Mouse (Mus musculus): ENCODE results near the gene Tiprl. TPM values are rescaled to one million over a fixed set of nuclear protein-coding genes. Genes with fewer than 3 reads are reported as not detected.

Tiprl gene
- polyA plus RNA-seq, 1 experiment from 2014 or later: 95.3 TPM

- Histone ChIP-seq H3K4me2 (no peak overlapping the region), H3K27ac (no peak overlapping the region), H3K9me3 (no peaks in the 10 kb centered on the region), H3K27me3 (no peaks in the 10 kb centered on the region), H3K4me1 (no peaks in the 10 kb centered on the region), H3K9ac (no peak overlapping the region), H3K4me3 (no peak overlapping the region), H3K36me3 (no peaks in the 10 kb centered on the region)
- 60% methylated on average over 5 of the region's 5 CpGs for WGBS
- no peak for ATAC-seq (ENCODE audit: insufficient number of reproducible peaks, low FRiP score, low TSS enrichment, low read depth)
These were observed 10.3 kb upstream of the Tiprl start for GRCm38 (mm10) chr1:165247085-165247484.

- H3K9ac ChIP-seq: no peak overlapping the region
- no peaks in the 10 kb centered on the region for H3K4me1 ChIP-seq
- H3K4me3 ChIP-seq: no peak overlapping the region
- 69% methylated on average over 5 of the region's 5 CpGs for WGBS
- H3K36me3 ChIP-seq: no peaks in the 10 kb centered on the region
- no peak overlapping the region for H3K4me2 ChIP-seq
- H3K27ac ChIP-seq: no peak overlapping the region
- no peaks in the 10 kb centered on the region for H3K9me3 ChIP-seq
- no peaks in the 10 kb centered on the region for H3K27me3 ChIP-seq
- no peak for ATAC-seq (ENCODE audit: insufficient number of reproducible peaks, low FRiP score, low TSS enrichment, low read depth)
These were observed 9.8 kb upstream of the Tiprl start for GRCm38 (mm10) chr1:165246587-165246986.

- ATAC-seq (ENCODE audit: insufficient number of reproducible peaks, low FRiP score, low TSS enrichment, low read depth): no peak
- peak overlapping the region; percentile 54 for H3K9ac ChIP-seq
- peaks cover 14% of the 10 kb centered on the region for H3K4me1 ChIP-seq
- H3K9me3 ChIP-seq: no peaks in the 10 kb centered on the region
- WGBS: 8% methylated on average over 10 of the region's 10 CpGs
- H3K4me3 ChIP-seq: peak overlapping the region; percentile 77
- H3K4me2 ChIP-seq: peak overlapping the region; percentile 77
- H3K27me3 ChIP-seq: no peaks in the 10 kb centered on the region
- peak overlapping the region; percentile 95 for H3K27ac ChIP-seq
- no peaks in the 10 kb centered on the region for H3K36me3 ChIP-seq
These were observed 950 bp downstream of the Tiprl start for GRCm38 (mm10) chr1:165235846-165236245.

GRCm38 (mm10) chr1:165233806-165234205 lies 3.0 kb downstream of the Tiprl start:
- ATAC-seq (ENCODE audit: insufficient number of reproducible peaks, low FRiP score, low TSS enrichment, low read depth): no peak
- no peak overlapping the region for H3K4me2 ChIP-seq
- peaks cover 14% of the 10 kb centered on the region for H3K4me1 ChIP-seq
- H3K9ac ChIP-seq: no peak overlapping the region
- H3K4me3 ChIP-seq: no peak overlapping the region
- no peaks in the 10 kb centered on the region for H3K9me3 ChIP-seq
- H3K27ac ChIP-seq: no peak overlapping the region
- H3K27me3 ChIP-seq: no peaks in the 10 kb centered on the region
- WGBS: 83% methylated on average over 2 of the region's 2 CpGs
- H3K36me3 ChIP-seq: no peaks in the 10 kb centered on the region

GRCm38 (mm10) chr1:165230691-165231090 lies 6.1 kb downstream of the Tiprl start:
- no peaks in the 10 kb centered on the region for H3K27me3 ChIP-seq
- no peaks in the 10 kb centered on the region for H3K9me3 ChIP-seq
- H3K27ac ChIP-seq: no peak overlapping the region
- no peak for ATAC-seq (ENCODE audit: insufficient number of reproducible peaks, low FRiP score, low TSS enrichment, low read depth)
- WGBS: 95% methylated on average over 4 of the region's 4 CpGs
- H3K4me2 ChIP-seq: no peak overlapping the region
- H3K4me1 ChIP-seq: peaks cover 6% of the 10 kb centered on the region
- peaks cover 9% of the 10 kb centered on the region; the same call in 1 of the 2 replicates for H3K36me3 ChIP-seq
- H3K4me3 ChIP-seq: no peak overlapping the region
- H3K9ac ChIP-seq: no peak overlapping the region

- Histone ChIP-seq H3K4me1 (no peaks in the 10 kb centered on the region), H3K9ac (no peak overlapping the region), H3K9me3 (no peaks in the 10 kb centered on the region), H3K27me3 (no peaks in the 10 kb centered on the region), H3K36me3 (peaks cover 19% of the 10 kb centered on the region), H3K4me3 (no peak overlapping the region), H3K27ac (no peak overlapping the region), H3K4me2 (no peak overlapping the region)
- 91% methylated on average over 9 of the region's 9 CpGs for WGBS
- ATAC-seq (ENCODE audit: insufficient number of reproducible peaks, low FRiP score, low TSS enrichment, low read depth): no peak
These were observed 7.2 kb downstream of the Tiprl start for GRCm38 (mm10) chr1:165229577-165229976.

GRCm38 (mm10) chr1:165217023-165217589 lies 19.7 kb downstream of the Tiprl start:
- no peak overlapping the region for H3K27ac ChIP-seq
- no peaks in the 10 kb centered on the region for H3K9me3 ChIP-seq
- H3K4me2 ChIP-seq: no peak overlapping the region
- 89% methylated on average over 2 of the region's 2 CpGs for WGBS
- no peaks in the 10 kb centered on the region for H3K27me3 ChIP-seq
- ATAC-seq (ENCODE audit: insufficient number of reproducible peaks, low FRiP score, low TSS enrichment, low read depth): no peak
- no peak overlapping the region for H3K9ac ChIP-seq
- no peaks in the 10 kb centered on the region for H3K4me1 ChIP-seq
- no peak overlapping the region for H3K4me3 ChIP-seq
- H3K36me3 ChIP-seq: peaks cover 72% of the 10 kb centered on the region

GRCm38 (mm10) chr1:165215831-165216230 lies 21.0 kb downstream of the Tiprl start:
- Histone ChIP-seq H3K4me3 (no peak overlapping the region), H3K9me3 (no peaks in the 10 kb centered on the region), H3K27ac (no peak overlapping the region), H3K4me1 (no peaks in the 10 kb centered on the region), H3K27me3 (no peaks in the 10 kb centered on the region), H3K4me2 (no peak overlapping the region), H3K9ac (no peak overlapping the region), H3K36me3 (peaks cover 61% of the 10 kb centered on the region)
- ATAC-seq (ENCODE audit: insufficient number of reproducible peaks, low FRiP score, low TSS enrichment, low read depth): no peak
- 84% methylated on average over 7 of the region's 7 CpGs for WGBS

GRCm38 (mm10) chr1:165205591-165205990 lies 31.2 kb downstream of the Tiprl start:
- ATAC-seq (ENCODE audit: insufficient number of reproducible peaks, low FRiP score, low TSS enrichment, low read depth): no peak
- Histone ChIP-seq H3K4me1 (no peaks in the 10 kb centered on the region), H3K27ac (no peak overlapping the region), H3K9ac (no peak overlapping the region), H3K27me3 (no peaks in the 10 kb centered on the region), H3K4me2 (no peak overlapping the region), H3K4me3 (no peak overlapping the region), H3K36me3 (no peaks in the 10 kb centered on the region), H3K9me3 (no peaks in the 10 kb centered on the region)
- WGBS: 11% methylated on average over 2 of the region's 2 CpGs

- Histone ChIP-seq H3K27me3 (no peaks in the 10 kb centered on the region), H3K36me3 (no peaks in the 10 kb centered on the region), H3K27ac (no peak overlapping the region), H3K4me2 (no peak overlapping the region), H3K9ac (no peak overlapping the region), H3K4me1 (no peaks in the 10 kb centered on the region), H3K9me3 (no peaks in the 10 kb centered on the region), H3K4me3 (no peak overlapping the region)
- 35% methylated on average over 2 of the region's 2 CpGs for WGBS
- no peak for ATAC-seq (ENCODE audit: insufficient number of reproducible peaks, low FRiP score, low TSS enrichment, low read depth)
These were observed 33.2 kb downstream of the Tiprl start for GRCm38 (mm10) chr1:165203488-165204035.

- Histone ChIP-seq H3K9me3 (no peaks in the 10 kb centered on the region), H3K9ac (no peak overlapping the region), H3K27me3 (no peaks in the 10 kb centered on the region), H3K27ac (no peak overlapping the region), H3K4me2 (no peak overlapping the region), H3K4me1 (no peaks in the 10 kb centered on the region), H3K36me3 (no peaks in the 10 kb centered on the region), H3K4me3 (no peak overlapping the region)
- WGBS: 74% methylated on average over 4 of the region's 4 CpGs
- no peak for ATAC-seq (ENCODE audit: insufficient number of reproducible peaks, low FRiP score, low TSS enrichment, low read depth)
These were observed 35.3 kb downstream of the Tiprl start for GRCm38 (mm10) chr1:165201445-165202012.

GRCm38 (mm10) chr1:165200748-165201147 lies 36.0 kb downstream of the Tiprl start:
- no peak overlapping the region for H3K4me2 ChIP-seq
- H3K4me3 ChIP-seq: no peak overlapping the region
- no peaks in the 10 kb centered on the region for H3K27me3 ChIP-seq
- no peaks in the 10 kb centered on the region for H3K9me3 ChIP-seq
- ATAC-seq (ENCODE audit: insufficient number of reproducible peaks, low FRiP score, low TSS enrichment, low read depth): no peak
- no peaks in the 10 kb centered on the region for H3K36me3 ChIP-seq
- 77% methylated on average over 8 of the region's 8 CpGs for WGBS
- H3K4me1 ChIP-seq: no peaks in the 10 kb centered on the region
- no peak overlapping the region for H3K27ac ChIP-seq
- H3K9ac ChIP-seq: no peak overlapping the region

All from limb, embryonic 15.5 days (tissue).